Mouse (Mus musculus) heart, adult 2 months (tissue): ENCODE measurements around the gene Ssxb9. TPM values are rescaled to one million over a fixed set of nuclear protein-coding genes. Genes with fewer than 3 reads are reported as not detected.
"Not testable (repeated sequence)": the region's sequence is repeated elsewhere in the genome, so short reads cannot be mapped to it uniquely, and the experiment has no call there.

Experiments
- DNase-seq, 2 experiments: peaks; one replicate each; pipeline ENCODE4 v3.0.0; 2021
- H3K27ac ChIP-seq: fragments of 200-600 bp; 2 replicates; pipeline ENCODE4 v1.8.1; 2022
- H3K27me3 ChIP-seq: fragments of 200-500 bp; 2 replicates; pipeline ENCODE4 v1.6.1; 2012; ENCODE audit warnings: mild to moderate bottlenecking, low read length, inconsistent platforms, mixed read lengths; ENCODE audit not compliant: control insufficient read depth, insufficient read depth
- H3K36me3 ChIP-seq: fragments of 200-500 bp; 2 replicates; pipeline ENCODE4 v1.6.1; 2012; ENCODE audit warnings: low read length, inconsistent platforms; ENCODE audit not compliant: control insufficient read depth, insufficient read depth
- H3K4me1 ChIP-seq: fragments of 200-500 bp; 2 replicates; pipeline ENCODE4 v1.6.1; 2011; ENCODE audit warnings: low read length; ENCODE audit not compliant: control insufficient read depth, insufficient read depth
- H3K4me3 ChIP-seq: fragments of 200-600 bp; 2 replicates; pipeline ENCODE4 v1.8.1; 2022
- H3K79me2 ChIP-seq: fragments of 200-500 bp; replicated peaks from 2 replicates; pipeline ENCODE4 v1.6.1; 2012; ENCODE audit warnings: mild to moderate bottlenecking, inconsistent platforms, low read length, moderate library complexity, mixed read lengths; ENCODE audit not compliant: control insufficient read depth, insufficient read depth
- H3K9ac ChIP-seq: fragments of 200-500 bp; 2 replicates; pipeline ENCODE4 v1.6.1; 2012; ENCODE audit warnings: low read depth, mild to moderate bottlenecking, control low read depth, inconsistent platforms, low read length, mixed read lengths
- CTCF ChIP-seq: fragments of 200-600 bp; IDR thresholded peaks from 2 replicates; pipeline ENCODE4 v1.8.1; 2022; ENCODE audit warnings: antibody characterized with exemption, mild to moderate bottlenecking, moderate library complexity
- EP300 ChIP-seq: fragments of 200-500 bp; IDR thresholded peaks from 2 replicates; pipeline ENCODE4 v1.6.1; 2011; ENCODE audit warnings: low read depth, low read length, control low read depth; ENCODE audit not compliant: insufficient read depth
- POLR2A ChIP-seq: fragments of 200-500 bp; IDR thresholded peaks from 2 replicates; pipeline ENCODE4 v1.6.1; 2011; ENCODE audit warnings: mild to moderate bottlenecking, low read depth, low read length, control low read depth; ENCODE audit not compliant: insufficient read depth
- WGBS: fragments of 180-500 bp; shearing (Covaris S2); methylation state at CpG from one replicate; pipeline ENCODE4 v1.1.7; 2018; 5-methylcytosine and 5-hydroxymethylcytosine counted together
- intact Hi-C: fragments of 180-260 bp; cut with DNase I; formaldehyde crosslinking; loops from one replicate; pipeline ENCODE4 v1.15.1; 2025
- long read RNA-seq: library from polyadenylated mRNA; stranded (forward); transcript quantifications from one replicate; pipeline ENCODE4 v2.0.0, GENCODE M21; 2021
- polyA plus RNA-seq: library from polyadenylated mRNA; depleted of rRNA; stranded (reverse); fragments of >200 nt; gene quantifications from 2 replicates; pipeline ENCODE4 v1.2.3, GENCODE M21; 2012; rRNA removed
- total RNA-seq, 2 experiments: library from RNA; stranded (reverse); gene quantifications; 2 replicates each; pipeline ENCODE4 v1.2.3; 2021

The Ssxb9 gene
- total RNA-seq (not detected), polyA plus RNA-seq (not detected in 2 replicates)
- long read RNA-seq = 0 reads

- H3K4me1 ChIP-seq, H3K9ac ChIP-seq, DNase-seq, H3K27me3 ChIP-seq, H3K79me2 ChIP-seq, H3K4me3 ChIP-seq, H3K36me3 ChIP-seq, intact Hi-C loops, H3K27ac ChIP-seq: not testable (repeated sequence)
- WGBS = 10% methylated on average over 1 of the region's 1 CpGs
Observed at GRCm38 (mm10) chrX:8366678-8367077, at the start of gene Ssxb9. Gene Ssxb9, plus strand, starts transcription at chrX:8366978.

- no peaks in the 10 kb centered on the region for H3K36me3 ChIP-seq
- H3K27me3 ChIP-seq = no peaks in the 10 kb centered on the region
- 29% methylated on average over 2 of the region's 2 CpGs for WGBS
- intact Hi-C loops = no loop called here
- TF ChIP-seq POLR2A (no peak), CTCF (no peak), EP300 (no peak)
- H3K4me1 ChIP-seq = no peaks in the 10 kb centered on the region
- H3K4me3 ChIP-seq = no peak within 1 kb of the TSS
- H3K9ac ChIP-seq = no peak within 1 kb of the TSS
- H3K79me2 ChIP-seq = no peaks in the 10 kb centered on the region
- no peak within 1 kb of the TSS for H3K27ac ChIP-seq
- no peak for DNase-seq
Observed at GRCm38 (mm10) chrX:8327124-8327523, 39.7 kb upstream of the Ssxb9 start, which contains the start of gene Ssxb10. Gene Ssxb10, plus strand, starts transcription at chrX:8327424.

GRCm38 (mm10) chrX:8413005-8413404 lies 46.2 kb downstream of the Ssxb9 start, which contains the start of gene Ssxb1:
Gene Ssxb1, plus strand, starts transcription at chrX:8413305.
- DNase-seq, H3K27ac ChIP-seq, intact Hi-C loops, H3K9ac ChIP-seq, H3K27me3 ChIP-seq, H3K4me1 ChIP-seq, H3K4me3 ChIP-seq, H3K79me2 ChIP-seq, H3K36me3 ChIP-seq: not testable (repeated sequence)
- 32% methylated on average over 1 of the region's 1 CpGs for WGBS

Other genes starting within 250 kb of the Ssxb9 start
- 10 to 100 TPM; 35.1 to 39.6 TPM for gene Wdr13, start 234.1 kb upstream of the Ssxb9 start, total RNA-seq
- 56.0 and 60.2 TPM in 2 replicates for gene Wdr13, start 234.1 kb upstream of the Ssxb9 start, polyA plus RNA-seq
- gene Rbm3, start 221.1 kb upstream of the Ssxb9 start, total RNA-seq = 10 to 100 TPM; 38.1 to 78.9 TPM
- 44.1 and 55.3 TPM in 2 replicates for gene Rbm3, start 221.1 kb upstream of the Ssxb9 start, polyA plus RNA-seq
- 1 to 10 TPM; 3.7 to 4.3 TPM for gene Tbc1d25, start 190.8 kb upstream of the Ssxb9 start, total RNA-seq
- 8.7 and 8.9 TPM in 2 replicates for gene Tbc1d25, start 190.8 kb upstream of the Ssxb9 start, polyA plus RNA-seq
- 10 to 100 TPM; 15.2 to 23.1 TPM for gene Ebp, start 173.5 kb upstream of the Ssxb9 start, total RNA-seq
- gene Ebp, start 173.5 kb upstream of the Ssxb9 start, polyA plus RNA-seq = 37.3 and 40.2 TPM in 2 replicates
- 1 to 10 TPM; 2.3 to 2.9 TPM for gene Porcn, start 160.5 kb upstream of the Ssxb9 start, total RNA-seq
- 11.9 and 15.8 TPM in 2 replicates for gene Porcn, start 160.5 kb upstream of the Ssxb9 start, polyA plus RNA-seq
- 10 to 100 TPM in 1 of 2 experiments, 1 to 10 TPM in 1; 9.6 to 11.8 TPM for gene Ftsj1, start 114.6 kb upstream of the Ssxb9 start, total RNA-seq
- 20.0 and 24.0 TPM in 2 replicates for gene Ftsj1, start 114.6 kb upstream of the Ssxb9 start, polyA plus RNA-seq
- 1 to 10 TPM in 1 of 2 experiments, under 1 TPM in 1; 0.29 to 1.4 TPM for gene Slc38a5, start 95.8 kb upstream of the Ssxb9 start, total RNA-seq
- gene Slc38a5, start 95.8 kb upstream of the Ssxb9 start, polyA plus RNA-seq = 0.70 and 1.9 TPM in 2 replicates
- not detected for gene Ssxb10, start 39.6 kb upstream of the Ssxb9 start, total RNA-seq
- gene Ssxb10, start 39.6 kb upstream of the Ssxb9 start, polyA plus RNA-seq = not detected in 2 replicates
- not detected for gene Ssxb1, start 46.3 kb downstream of the Ssxb9 start, total RNA-seq
- gene Ssxb1, start 46.3 kb downstream of the Ssxb9 start, polyA plus RNA-seq = not detected in 2 replicates
- gene Ssxb2, start 94.7 kb downstream of the Ssxb9 start, total RNA-seq = not detected
- gene Ssxb2, start 94.7 kb downstream of the Ssxb9 start, polyA plus RNA-seq = not detected in 2 replicates
- gene Gm14459, start 158.0 kb downstream of the Ssxb9 start, total RNA-seq = not detected
- gene Gm14459, start 158.0 kb downstream of the Ssxb9 start, polyA plus RNA-seq = not detected in 2 replicates
- gene Ssxb6, start 181.3 kb downstream of the Ssxb9 start, total RNA-seq = not detected
- gene Ssxb6, start 181.3 kb downstream of the Ssxb9 start, polyA plus RNA-seq = not detected in 2 replicates
- not detected for gene Ssxb3, start 224.8 kb downstream of the Ssxb9 start, total RNA-seq
- gene Ssxb3, start 224.8 kb downstream of the Ssxb9 start, polyA plus RNA-seq = not detected in 2 replicates